Mouse (Mus musculus): ENCODE data around the gene Fam216a.

GRCm38 (mm10) chr5:122320205-122320781 lies 51.9 kb downstream of the Fam216a start:
- TF ChIP-seq CTCF (IDR thresholded peaks at IDR 0.05; ENCODE audit: low read depth) (no peak), EP300 (IDR thresholded peaks at IDR 0.05; ENCODE audit: low read depth) (no peak)

All from liver, postnatal 0 days (tissue).